Mouse (Mus musculus): Measurements from ENCODE around the gene Tsga10. TPM values are rescaled to one million over a fixed set of nuclear protein-coding genes. Genes with fewer than 3 reads are reported as not detected.
"Not testable (repeated sequence)": the region's sequence is repeated elsewhere in the genome, so short reads cannot be mapped to it uniquely, and the experiment has no call there.

The Tsga10 gene
- polyA plus RNA-seq, 1 experiment from 2014 or later: 17.0 TPM

DNA sequence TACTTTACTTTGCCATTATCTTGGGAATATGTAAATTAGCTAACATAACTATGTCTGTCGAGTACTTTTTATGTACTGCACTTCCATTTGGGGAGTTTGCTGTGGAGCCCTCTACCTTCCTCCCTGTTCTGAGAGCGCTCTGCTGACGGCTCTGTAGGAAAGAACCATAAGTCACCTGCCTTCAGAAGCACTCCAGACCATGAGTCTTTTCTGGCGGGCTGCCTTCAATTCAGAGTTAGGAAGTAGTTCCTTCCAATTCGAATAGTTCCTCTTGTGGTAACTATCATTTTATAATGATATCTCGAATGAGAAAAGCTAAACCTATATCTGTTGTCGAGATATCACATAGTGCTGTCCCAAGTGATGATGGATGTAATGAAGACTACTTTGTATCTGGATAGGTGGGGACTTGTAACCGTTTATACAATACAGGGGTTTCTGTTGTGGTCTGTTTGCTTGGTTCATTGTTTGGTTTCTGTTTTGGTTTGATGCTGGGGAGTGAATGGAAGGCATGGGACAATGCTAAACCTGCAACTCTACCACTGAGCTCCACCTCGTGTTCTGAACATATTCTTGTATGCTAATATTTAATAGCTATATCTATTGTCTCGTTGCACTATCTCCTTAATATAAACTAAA lies 1.6 kb upstream of the Tsga10 start:
- peaks cover 16% of the 10 kb centered on the region for H3K4me1 ChIP-seq (ENCODE audit: control insufficient read depth, insufficient read depth, low read length)
- ATAC-seq: no peak
- no peak overlapping the region for H3K4me3 ChIP-seq (ENCODE audit: low read depth, low read length)
- H3K9ac ChIP-seq (ENCODE audit: low read depth, low read length): no peak overlapping the region
- no peak overlapping the region for H3K27ac ChIP-seq (ENCODE audit: low read length)
- WGBS: 73% methylated on average over 10 of the region's 10 CpGs
- H3K36me3 ChIP-seq (ENCODE audit: control insufficient read depth, insufficient read depth, low read length): no peaks in the 10 kb centered on the region
- no peaks in the 10 kb centered on the region; the same call in 1 of the 2 replicates for H3K9me3 ChIP-seq (replicated peaks; ENCODE audit: control insufficient read depth, low read length, poor library complexity, severe bottlenecking)
- H3K4me2 ChIP-seq (ENCODE audit: low read length): no peak overlapping the region
- peaks cover 6% of the 10 kb centered on the region; the same call in 1 of the 2 replicates for H3K27me3 ChIP-seq (ENCODE audit: control insufficient read depth, insufficient read depth, low read depth, low read length)

DNA sequence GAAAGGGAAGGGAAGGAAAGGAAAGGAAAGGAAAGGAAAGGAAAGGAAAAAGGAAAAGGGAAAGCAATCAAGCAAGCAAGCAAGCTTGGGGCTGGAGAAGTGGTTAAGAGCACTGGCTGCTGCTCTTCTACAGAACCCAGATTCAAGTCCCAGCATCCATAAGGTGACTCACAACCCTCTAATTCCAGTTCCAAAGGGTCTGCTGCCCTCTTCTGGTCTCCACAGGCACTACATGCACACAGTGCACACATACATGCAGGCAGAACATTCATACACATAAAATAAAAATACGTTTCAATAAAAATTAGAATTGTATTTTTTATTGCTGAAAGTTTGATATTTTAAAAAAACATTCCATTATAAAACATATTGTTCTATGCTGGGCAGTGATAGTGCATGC lies 827 bp upstream of the Tsga10 start:
- Histone ChIP-seq H3K9me3 (replicated peaks; ENCODE audit: control insufficient read depth, low read length, poor library complexity, severe bottlenecking) (no peaks in the 10 kb centered on the region; the same call in 1 of the 2 replicates), H3K27ac (ENCODE audit: low read length) (no peak overlapping the region), H3K27me3 (ENCODE audit: control insufficient read depth, insufficient read depth, low read depth, low read length) (peaks cover 6% of the 10 kb centered on the region; the same call in 1 of the 2 replicates), H3K4me2 (ENCODE audit: low read length) (no peak overlapping the region), H3K4me1 (ENCODE audit: control insufficient read depth, insufficient read depth, low read length) (peaks cover 14% of the 10 kb centered on the region), H3K9ac (ENCODE audit: low read depth, low read length) (no peak overlapping the region), H3K36me3 (ENCODE audit: control insufficient read depth, insufficient read depth, low read length) (no peaks in the 10 kb centered on the region), H3K4me3 (ENCODE audit: low read depth, low read length) (no peak overlapping the region)
- WGBS: 83% methylated on average over 1 of the region's 1 CpGs
- no peak for ATAC-seq

DNA sequence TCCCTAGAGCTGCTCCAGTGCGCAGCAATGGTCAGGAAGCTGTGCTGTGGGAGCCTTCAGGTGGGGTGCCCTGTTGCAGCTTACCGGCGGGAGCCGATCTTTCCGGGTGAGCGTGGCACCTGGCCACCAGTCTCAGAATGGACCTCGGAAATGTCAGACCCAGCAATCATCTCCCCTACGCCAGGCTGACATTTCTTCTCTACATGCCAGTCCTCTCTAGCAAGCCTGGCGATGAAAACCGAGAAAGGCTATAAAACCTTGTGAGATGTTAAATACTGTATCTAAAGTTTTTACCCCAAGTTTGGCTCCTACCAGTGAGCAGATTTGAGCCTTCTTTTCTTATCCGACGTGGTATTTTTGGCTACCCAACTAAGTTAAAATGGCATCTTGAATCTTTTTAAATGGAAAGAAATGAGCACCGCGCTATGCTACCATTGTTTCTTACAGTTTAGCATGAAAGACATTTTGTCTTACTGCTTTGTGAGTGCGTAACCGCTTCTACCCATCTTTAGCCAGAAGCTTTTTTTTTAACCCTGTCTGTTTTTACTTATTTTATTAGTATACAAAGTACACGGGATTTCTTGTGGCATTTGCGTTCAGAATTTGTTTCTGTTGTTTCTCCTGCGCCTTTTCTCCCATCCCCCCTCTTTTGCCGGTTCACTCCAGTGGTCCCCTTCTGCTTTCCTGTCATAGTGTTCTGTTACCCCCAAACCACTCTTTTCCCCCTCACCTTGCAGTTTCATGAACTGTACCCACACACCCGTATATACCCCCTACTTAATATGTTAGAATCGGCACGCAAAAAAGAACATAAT lies 621 bp downstream of the Tsga10 start:
- Histone ChIP-seq H3K36me3 (ENCODE audit: control insufficient read depth, insufficient read depth, low read length) (no peaks in the 10 kb centered on the region), H3K4me2 (ENCODE audit: low read length) (peak overlapping the region; percentile 82), H3K4me3 (ENCODE audit: low read depth, low read length) (peak overlapping the region; percentile 80), H3K9ac (ENCODE audit: low read depth, low read length) (peak overlapping the region; percentile 82), H3K9me3 (replicated peaks; ENCODE audit: control insufficient read depth, low read length, poor library complexity, severe bottlenecking) (no peaks in the 10 kb centered on the region; the same call in 1 of the 2 replicates), H3K4me1 (ENCODE audit: control insufficient read depth, insufficient read depth, low read length) (peaks cover 9% of the 10 kb centered on the region), H3K27me3 (ENCODE audit: control insufficient read depth, insufficient read depth, low read depth, low read length) (peaks cover 6% of the 10 kb centered on the region; the same call in 1 of the 2 replicates), H3K27ac (ENCODE audit: low read length) (peak overlapping the region; percentile 94)
- 10% methylated on average over 23 of the region's 23 CpGs for WGBS
- no peak for ATAC-seq

DNA sequence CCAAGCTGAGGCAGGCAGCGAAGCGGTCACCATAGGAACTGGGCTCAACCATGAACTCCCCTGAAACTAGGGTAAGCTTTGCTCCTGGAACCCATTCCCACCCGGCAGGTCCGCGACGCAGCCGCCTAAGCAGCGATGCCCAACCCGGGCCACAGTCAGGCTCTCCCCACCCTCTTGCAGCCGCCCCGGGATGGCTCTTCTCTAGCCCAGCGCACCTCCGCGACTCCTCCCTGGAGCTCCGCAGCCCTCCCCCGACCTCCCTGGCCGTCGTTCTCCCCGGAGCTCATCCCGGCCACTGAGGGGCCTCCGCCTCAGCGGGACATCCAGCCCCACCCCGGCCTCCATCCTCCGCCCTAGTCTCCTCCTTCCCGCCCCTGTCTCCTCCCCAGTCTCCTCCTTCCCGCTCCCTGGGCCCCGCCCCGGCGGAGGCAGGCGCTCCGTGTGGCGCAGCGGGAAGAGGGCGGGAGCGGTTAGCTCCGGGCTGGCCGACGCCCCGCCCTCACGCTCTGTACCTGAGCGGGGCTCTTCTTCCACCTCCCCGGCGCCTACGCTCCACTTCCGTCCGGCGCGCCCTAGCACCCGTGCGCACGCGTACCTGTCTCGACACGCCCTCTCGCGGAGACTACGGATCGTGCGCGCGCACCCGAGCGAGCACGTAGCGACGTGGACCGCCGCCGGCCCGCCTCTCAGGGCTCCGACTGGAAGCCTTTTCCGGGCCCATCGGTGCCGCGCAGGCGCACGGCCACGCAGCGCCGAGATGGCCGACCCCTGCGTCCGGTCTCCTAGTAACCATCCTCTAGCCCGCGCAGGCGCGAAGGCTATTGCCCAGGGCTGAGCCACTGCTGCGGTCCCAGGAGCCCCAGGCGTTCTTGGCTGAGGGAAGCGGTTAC lies 1.5 kb downstream of the Tsga10 start:
- H3K4me2 ChIP-seq (ENCODE audit: low read length): peak overlapping the region; percentile 82
- WGBS: under 1% methylated on average over 81 of the region's 90 CpGs
- H3K27me3 ChIP-seq (ENCODE audit: control insufficient read depth, insufficient read depth, low read depth, low read length): peaks cover 6% of the 10 kb centered on the region; the same call in 1 of the 2 replicates
- no peaks in the 10 kb centered on the region for H3K36me3 ChIP-seq (ENCODE audit: control insufficient read depth, insufficient read depth, low read length)
- peak overlapping the region; percentile 80 for H3K4me3 ChIP-seq (ENCODE audit: low read depth, low read length)
- peak overlapping the region; percentile 94 for H3K27ac ChIP-seq (ENCODE audit: low read length)
- peak; percentile 98 for ATAC-seq
- H3K9me3 ChIP-seq (replicated peaks; ENCODE audit: control insufficient read depth, low read length, poor library complexity, severe bottlenecking): no peaks in the 10 kb centered on the region; the same call in 1 of the 2 replicates
- H3K4me1 ChIP-seq (ENCODE audit: control insufficient read depth, insufficient read depth, low read length): peaks cover 9% of the 10 kb centered on the region
- peak overlapping the region; percentile 84 for H3K9ac ChIP-seq (ENCODE audit: low read depth, low read length)

DNA sequence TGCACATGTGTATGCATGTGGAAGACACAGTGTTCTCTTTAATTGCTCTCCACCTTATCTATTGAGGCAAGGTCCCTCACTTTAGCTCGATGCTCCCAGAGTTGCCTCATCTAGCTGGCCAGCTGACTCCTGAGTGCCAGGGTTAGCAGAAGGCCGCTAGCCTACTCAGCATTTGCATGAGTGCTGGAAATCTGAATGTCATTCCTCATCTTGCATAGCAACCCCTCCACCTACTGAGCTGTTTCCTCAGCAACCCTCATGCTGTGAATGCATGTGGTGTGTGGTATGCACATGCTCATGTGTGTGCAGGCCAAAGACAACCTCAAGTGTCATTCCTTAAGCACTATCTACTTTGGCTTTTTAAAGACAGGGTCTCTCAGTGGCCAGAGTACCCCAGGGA lies 15.5 kb downstream of the Tsga10 start:
- H3K4me2 ChIP-seq (ENCODE audit: low read length): no peak overlapping the region
- 56% methylated on average over 2 of the region's 2 CpGs for WGBS
- peaks cover 12% of the 10 kb centered on the region for H3K36me3 ChIP-seq (ENCODE audit: control insufficient read depth, insufficient read depth, low read length)
- H3K9ac ChIP-seq (ENCODE audit: low read depth, low read length): no peak overlapping the region
- H3K9me3 ChIP-seq (replicated peaks; ENCODE audit: control insufficient read depth, low read length, poor library complexity, severe bottlenecking): no peaks in the 10 kb centered on the region
- H3K27me3 ChIP-seq (ENCODE audit: control insufficient read depth, insufficient read depth, low read depth, low read length): no peaks in the 10 kb centered on the region
- ATAC-seq: no peak
- no peaks in the 10 kb centered on the region for H3K4me1 ChIP-seq (ENCODE audit: control insufficient read depth, insufficient read depth, low read length)
- H3K4me3 ChIP-seq (ENCODE audit: low read depth, low read length): no peak overlapping the region
- no peak overlapping the region for H3K27ac ChIP-seq (ENCODE audit: low read length)

DNA sequence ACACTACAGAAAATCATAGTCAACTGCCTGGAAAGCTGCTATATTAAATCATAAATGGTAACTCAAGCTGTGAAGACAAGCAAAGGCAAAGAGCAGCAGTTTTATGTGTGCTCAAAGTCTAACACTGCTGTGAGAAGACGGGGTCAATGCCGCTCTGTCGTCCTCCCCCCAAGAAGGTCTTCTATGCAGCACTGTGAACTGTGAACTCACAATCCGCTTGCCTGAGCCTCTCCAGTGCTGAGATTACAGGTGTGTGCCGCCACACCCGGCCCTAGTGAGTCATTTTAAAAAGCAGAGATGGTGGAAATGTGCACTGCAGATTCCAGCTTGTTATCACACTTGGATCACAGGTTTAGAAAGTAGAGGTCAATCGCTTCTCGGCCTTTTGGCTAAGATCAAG lies 19.4 kb downstream of the Tsga10 start:
- no peak overlapping the region for H3K9ac ChIP-seq (ENCODE audit: low read depth, low read length)
- H3K36me3 ChIP-seq (ENCODE audit: control insufficient read depth, insufficient read depth, low read length): no peaks in the 10 kb centered on the region
- no peaks in the 10 kb centered on the region for H3K9me3 ChIP-seq (replicated peaks; ENCODE audit: control insufficient read depth, low read length, poor library complexity, severe bottlenecking)
- WGBS: 88% methylated on average over 8 of the region's 8 CpGs
- H3K27ac ChIP-seq (ENCODE audit: low read length): no peak overlapping the region
- no peaks in the 10 kb centered on the region for H3K27me3 ChIP-seq (ENCODE audit: control insufficient read depth, insufficient read depth, low read depth, low read length)
- H3K4me1 ChIP-seq (ENCODE audit: control insufficient read depth, insufficient read depth, low read length): no peaks in the 10 kb centered on the region
- no peak for ATAC-seq
- no peak overlapping the region for H3K4me3 ChIP-seq (ENCODE audit: low read depth, low read length)
- no peak overlapping the region for H3K4me2 ChIP-seq (ENCODE audit: low read length)

DNA sequence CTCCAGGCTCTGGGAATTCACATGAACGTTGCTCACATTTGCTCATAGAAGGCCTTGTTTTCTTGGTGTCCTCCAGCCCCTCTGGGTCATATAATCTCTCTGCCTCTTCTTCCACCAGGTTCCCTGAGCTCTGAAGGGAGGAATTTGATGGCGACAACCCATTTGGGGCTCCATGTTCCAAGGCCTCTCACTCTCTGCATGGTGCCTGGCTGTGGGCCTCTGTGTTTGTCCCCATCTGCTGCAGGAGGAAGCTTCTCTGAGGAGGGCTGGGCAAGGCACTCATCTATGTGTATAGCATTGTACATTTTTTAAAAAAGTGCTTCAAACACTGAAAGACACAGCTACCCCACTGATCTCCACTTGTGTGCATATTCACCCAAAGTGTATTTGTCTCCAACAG lies 34.5 kb downstream of the Tsga10 start:
- 68% methylated on average over 2 of the region's 2 CpGs for WGBS
- H3K4me2 ChIP-seq (ENCODE audit: low read length): no peak overlapping the region
- peaks cover 14% of the 10 kb centered on the region for H3K36me3 ChIP-seq (ENCODE audit: control insufficient read depth, insufficient read depth, low read length)
- H3K9ac ChIP-seq (ENCODE audit: low read depth, low read length): no peak overlapping the region
- no peak overlapping the region for H3K27ac ChIP-seq (ENCODE audit: low read length)
- ATAC-seq: no peak
- no peak overlapping the region for H3K4me3 ChIP-seq (ENCODE audit: low read depth, low read length)
- H3K9me3 ChIP-seq (replicated peaks; ENCODE audit: control insufficient read depth, low read length, poor library complexity, severe bottlenecking): no peaks in the 10 kb centered on the region
- H3K27me3 ChIP-seq (ENCODE audit: control insufficient read depth, insufficient read depth, low read depth, low read length): no peaks in the 10 kb centered on the region
- no peaks in the 10 kb centered on the region for H3K4me1 ChIP-seq (ENCODE audit: control insufficient read depth, insufficient read depth, low read length)

DNA sequence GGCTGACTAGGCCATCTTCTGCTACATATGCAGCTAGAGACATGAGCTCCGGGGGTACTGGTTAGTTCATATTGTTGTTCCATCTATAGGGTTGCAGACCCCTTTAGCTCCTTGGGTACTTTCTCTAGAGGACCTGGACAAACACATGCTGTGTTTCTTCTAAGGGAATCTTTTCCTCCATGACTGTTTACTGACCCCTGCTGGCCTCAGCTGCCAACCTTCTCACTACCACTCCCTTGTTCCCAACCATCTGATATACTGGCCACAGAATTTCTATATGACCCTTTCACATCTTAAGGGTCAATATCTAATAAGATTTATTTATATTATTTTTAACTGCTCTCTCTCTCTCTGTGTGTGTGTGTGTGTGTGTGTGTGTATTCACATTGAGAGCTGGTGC lies 63.9 kb downstream of the Tsga10 start:
- not testable (repeated sequence) for H3K36me3 ChIP-seq (ENCODE audit: control insufficient read depth, insufficient read depth, low read length); H3K27me3 ChIP-seq (ENCODE audit: control insufficient read depth, insufficient read depth, low read depth, low read length); H3K27ac ChIP-seq (ENCODE audit: low read length); H3K9ac ChIP-seq (ENCODE audit: low read depth, low read length); ATAC-seq; H3K4me2 ChIP-seq (ENCODE audit: low read length); H3K4me1 ChIP-seq (ENCODE audit: control insufficient read depth, insufficient read depth, low read length); H3K4me3 ChIP-seq (ENCODE audit: low read depth, low read length); H3K9me3 ChIP-seq (replicated peaks; ENCODE audit: control insufficient read depth, low read length, poor library complexity, severe bottlenecking)
- WGBS: 64% methylated on average over 1 of the region's 1 CpGs

Measured in midbrain, embryonic 16.5 days (tissue).